Mouse (Mus musculus): ENCODE measurements at regions not wholly inside any gene's neighbourhood (a gene's known extent, or its start where the extent isn't known, plus 50 kb on each side); places are given as distances from the start of the nearest gene placed in this dataset.

DNA sequence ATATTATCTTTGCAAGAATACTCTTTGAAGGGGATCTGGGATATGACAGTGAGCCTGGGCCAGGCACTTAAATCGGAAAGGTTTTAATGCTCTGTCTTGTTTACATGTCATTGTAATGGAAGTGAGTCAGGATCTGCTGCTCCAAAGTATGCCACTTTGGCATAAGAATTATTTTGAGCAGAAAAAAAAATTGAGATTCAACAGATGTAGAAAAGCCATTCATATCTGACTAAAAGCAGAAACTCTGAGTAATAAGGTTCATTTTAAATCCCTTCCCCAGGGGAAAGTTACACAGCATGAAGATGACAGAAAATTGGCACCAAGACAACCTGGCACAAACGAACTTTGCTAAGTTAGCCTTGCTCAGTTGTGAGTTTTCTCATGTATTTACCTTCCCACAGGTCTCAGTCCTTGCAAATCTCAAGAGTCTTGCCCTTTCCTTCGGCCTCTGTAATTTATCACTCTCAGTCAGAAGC is 107.5 kb upstream of the Smlr1 start:
- TF ChIP-seq E2F4 (IDR thresholded peaks at IDR 0.05; ENCODE audit: insufficient replicate concordance, low read depth, low read length), result no peak
- TF ChIP-seq MAZ (IDR thresholded peaks at IDR 0.05; ENCODE audit: low read depth, low read length), result no peak
- TF ChIP-seq CTCF (conservative IDR thresholded peaks at IDR 0.05 in 1 of 2, IDR thresholded peaks at IDR 0.05 in 1 of 2; ENCODE audit: low read depth in 2 of 2, low read length in 2 of 2), result no peak
- no peak for TF ChIP-seq MAX (IDR thresholded peaks at IDR 0.05; ENCODE audit: low read length)
- TF ChIP-seq USF2 (conservative IDR thresholded peaks at IDR 0.05; ENCODE audit: low read depth, low read length), result no peak
- TF ChIP-seq NELFE (IDR thresholded peaks at IDR 0.05; ENCODE audit: low read depth, low read length), result no peak
- TF ChIP-seq PAX5 (IDR thresholded peaks at IDR 0.05; ENCODE audit: low read length), result no peak
- TF ChIP-seq EP300 (IDR thresholded peaks at IDR 0.05; ENCODE audit: low read length), result no peak
- Histone ChIP-seq H3K27me3 (replicated peaks) (no peaks in the 10 kb centered on the region), H3K27ac (ENCODE audit: insufficient read depth, low read depth) (no peak overlapping the region), H3K4me3 (replicated peaks in 1 of 3; ENCODE audit: low read depth in 2 of 3, low read length in 2 of 3, poor library complexity in 1 of 3) (no peak overlapping the region), H3K4me1 (ENCODE audit: control insufficient read depth in 1 of 2, insufficient read depth in 2 of 2) (no peaks in the 10 kb centered on the region), H3K36me3 (replicated peaks in 1 of 2; ENCODE audit: control insufficient read depth in 1 of 2, insufficient read depth in 1 of 2, low read length in 1 of 2) (no peaks in the 10 kb centered on the region), H3K9ac (ENCODE audit: insufficient read depth, low read depth) (no peak overlapping the region), H3K79me2 (replicated peaks; ENCODE audit: control insufficient read depth, extremely low read depth, insufficient read depth, poor library complexity, severe bottlenecking) (no peaks in the 10 kb centered on the region), H3K9me3 (replicated peaks; ENCODE audit: low read length) (no peaks in the 10 kb centered on the region), H3K4me2 (ENCODE audit: insufficient read depth, low read depth, poor library complexity, severe bottlenecking) (no peak overlapping the region)
- in situ Hi-C loops (cut with MboI; ENCODE audit: low pct_ligation_motif_present, low pct_unique_long_range_greater_than_20kb, low sequenced_read_pairs), result no loop called here
- dilution Hi-C loops (cut with MboI; ENCODE audit: extremely low pct_ligation_motif_present, extremely low pct_unique_long_range_greater_than_20kb, low sequenced_read_pairs), result no loop called here
- peak; percentile 8 for DNase-seq (ENCODE audit: extremely low read depth)

- in situ Hi-C loops (cut with MboI; ENCODE audit: low pct_ligation_motif_present, low pct_unique_long_range_greater_than_20kb, low sequenced_read_pairs), result no loop called here
Observed at GRCm38 (mm10) chr10:25642079-25642696, 106.1 kb upstream of the Smlr1 start.

GRCm38 (mm10) chr10:25633058-25633614 is 97.1 kb upstream of the Smlr1 start:
- Histone ChIP-seq H3K4me3 (replicated peaks in 1 of 3; ENCODE audit: low read depth in 2 of 3, low read length in 2 of 3, poor library complexity in 1 of 3) (no peak overlapping the region), H3K36me3 (replicated peaks in 1 of 2; ENCODE audit: control insufficient read depth in 1 of 2, insufficient read depth in 1 of 2, low read length in 1 of 2) (no peaks in the 10 kb centered on the region), H3K4me2 (ENCODE audit: insufficient read depth, low read depth, poor library complexity, severe bottlenecking) (no peak overlapping the region), H3K9ac (ENCODE audit: insufficient read depth, low read depth) (no peak overlapping the region), H3K9me3 (replicated peaks; ENCODE audit: low read length) (no peaks in the 10 kb centered on the region), H3K79me2 (replicated peaks; ENCODE audit: control insufficient read depth, extremely low read depth, insufficient read depth, poor library complexity, severe bottlenecking) (no peaks in the 10 kb centered on the region), H3K27ac (ENCODE audit: insufficient read depth, low read depth) (no peak overlapping the region), H3K27me3 (replicated peaks) (no peaks in the 10 kb centered on the region), H3K4me1 (ENCODE audit: control insufficient read depth in 1 of 2, insufficient read depth in 2 of 2) (no peaks in the 10 kb centered on the region)
- dilution Hi-C loops (cut with MboI; ENCODE audit: extremely low pct_ligation_motif_present, extremely low pct_unique_long_range_greater_than_20kb, low sequenced_read_pairs), result no loop called here
- no peak for DNase-seq (ENCODE audit: extremely low read depth)
- no peak for TF ChIP-seq POLR2A (IDR thresholded peaks at IDR 0.05; ENCODE audit: low read depth, low read length)
- no peak for TF ChIP-seq ZC3H11A (IDR thresholded peaks at IDR 0.05; ENCODE audit: low read depth, low read length)
- TF ChIP-seq RCOR1 (conservative IDR thresholded peaks at IDR 0.05; ENCODE audit: low read depth, low read length), result no peak
- TF ChIP-seq CHD2 (IDR thresholded peaks at IDR 0.05; ENCODE audit: low read length), result no peak
- TF ChIP-seq RAD21 (IDR thresholded peaks at IDR 0.05; ENCODE audit: low read depth, low read length), result no peak
- no peak for TF ChIP-seq MAFK (IDR thresholded peaks at IDR 0.05; ENCODE audit: insufficient replicate concordance, low read length)
- TF ChIP-seq UBTF (IDR thresholded peaks at IDR 0.05; ENCODE audit: low read depth, low read length), result no peak
- no peak for TF ChIP-seq SIN3A (IDR thresholded peaks at IDR 0.05; ENCODE audit: low read length)
- in situ Hi-C loops (cut with MboI; ENCODE audit: low pct_ligation_motif_present, low pct_unique_long_range_greater_than_20kb, low sequenced_read_pairs), result no loop called here

More at GRCm38 (mm10) chr10:25642079-25642696, 106.1 kb upstream of the Smlr1 start:
- no peak overlapping the region for H3K4me2 ChIP-seq (ENCODE audit: insufficient read depth, low read depth, poor library complexity, severe bottlenecking)
- H3K4me1 ChIP-seq (ENCODE audit: control insufficient read depth in 1 of 2, insufficient read depth in 2 of 2), result no peaks in the 10 kb centered on the region
- no peak overlapping the region for H3K4me3 ChIP-seq (replicated peaks in 1 of 3; ENCODE audit: low read depth in 2 of 3, low read length in 2 of 3, poor library complexity in 1 of 3)
- H3K79me2 ChIP-seq (replicated peaks; ENCODE audit: control insufficient read depth, extremely low read depth, insufficient read depth, poor library complexity, severe bottlenecking), result no peaks in the 10 kb centered on the region
- no peaks in the 10 kb centered on the region for H3K36me3 ChIP-seq (replicated peaks in 1 of 2; ENCODE audit: control insufficient read depth in 1 of 2, insufficient read depth in 1 of 2, low read length in 1 of 2)
- dilution Hi-C loops (cut with MboI; ENCODE audit: extremely low pct_ligation_motif_present, extremely low pct_unique_long_range_greater_than_20kb, low sequenced_read_pairs), result no loop called here
- TF ChIP-seq MAFK (IDR thresholded peaks at IDR 0.05; ENCODE audit: insufficient replicate concordance, low read length) (no peak), TBP (conservative IDR thresholded peaks at IDR 0.05; ENCODE audit: low read depth, low read length) (no peak), ZMIZ1 (IDR thresholded peaks at IDR 0.05; ENCODE audit: low read depth, low read length) (no peak), EP300 (IDR thresholded peaks at IDR 0.05; ENCODE audit: low read length) (no peak), USF1 (IDR thresholded peaks at IDR 0.05; ENCODE audit: low read depth, low read length) (no peak), ZKSCAN1 (IDR thresholded peaks at IDR 0.05; ENCODE audit: borderline replicate concordance, low read depth, low read length) (no peak), HCFC1 (IDR thresholded peaks at IDR 0.05; ENCODE audit: low read depth, low read length) (no peak), GABPA (IDR thresholded peaks at IDR 0.05; ENCODE audit: insufficient replicate concordance, low read depth, low read length) (no peak), ZNF384 (IDR thresholded peaks at IDR 0.05; ENCODE audit: low read depth, low read length) (no peak)
- H3K27ac ChIP-seq (ENCODE audit: insufficient read depth, low read depth), result no peak overlapping the region
- DNase-seq (ENCODE audit: extremely low read depth), result no peak
- H3K9ac ChIP-seq (ENCODE audit: insufficient read depth, low read depth), result no peak overlapping the region
- no peaks in the 10 kb centered on the region for H3K9me3 ChIP-seq (replicated peaks; ENCODE audit: low read length)
- no peaks in the 10 kb centered on the region for H3K27me3 ChIP-seq (replicated peaks)
